Mouse (Mus musculus): ENCODE measurements around the gene Armh3.
"Not testable (repeated sequence)": the region's sequence is repeated elsewhere in the genome, so short reads cannot be mapped to it uniquely, and the experiment has no call there.

Armh3 gene

DNA sequence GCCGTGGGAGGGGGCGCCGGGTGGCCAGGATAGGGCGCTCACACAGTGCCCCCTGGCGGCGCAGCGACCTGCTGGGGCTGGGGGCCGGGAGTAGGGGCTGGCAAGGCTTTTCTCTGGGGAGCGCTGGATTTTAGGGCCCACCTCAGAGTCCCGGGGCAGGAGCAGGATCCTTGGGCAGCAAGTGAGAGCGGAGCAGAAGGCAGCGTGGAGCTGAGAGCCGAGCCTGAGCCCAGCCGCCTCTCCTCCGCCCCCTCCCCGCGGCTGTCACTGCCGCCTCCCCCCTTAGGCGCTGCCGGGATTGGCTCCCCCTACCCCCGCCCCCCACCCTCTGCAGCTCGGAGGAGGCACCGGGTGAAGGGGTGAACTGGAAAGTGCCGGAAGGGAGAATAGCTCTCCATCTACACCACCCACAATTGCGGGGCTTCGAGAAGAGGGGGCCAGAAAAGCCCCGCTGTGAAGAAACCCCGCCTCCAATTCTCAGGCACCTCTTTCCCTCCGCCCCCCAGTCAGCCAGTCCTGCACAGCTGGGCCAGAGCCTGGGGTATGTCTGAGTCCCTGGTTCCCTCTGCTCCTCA lies 182.4 kb downstream of the Armh3 start, which contains the start of gene Kcnip2:
Kcnip2 (minus strand) TSS at position 231 of the 575 bp plus-strand sequence.
- peak; percentile 15 for DNase-seq

DNA sequence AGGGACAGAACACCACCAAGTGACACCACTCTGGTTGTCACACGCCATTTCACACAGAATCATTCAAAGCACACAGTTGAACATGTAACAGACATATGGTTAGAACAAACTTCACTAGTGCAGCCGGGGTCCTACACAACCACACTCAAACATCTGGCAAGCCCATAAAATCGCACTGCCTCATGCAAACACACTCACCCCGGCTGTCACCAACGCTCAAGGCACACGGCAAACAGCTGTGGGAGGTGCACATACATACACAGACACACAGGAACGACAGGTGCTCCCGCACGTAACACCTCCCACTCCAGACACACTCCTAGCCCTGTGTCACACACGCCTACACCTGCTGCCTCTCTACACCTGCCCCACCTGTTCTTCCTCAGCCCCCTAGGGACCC lies 183.1 kb downstream of the Armh3 start:
- no peak for DNase-seq

DNA sequence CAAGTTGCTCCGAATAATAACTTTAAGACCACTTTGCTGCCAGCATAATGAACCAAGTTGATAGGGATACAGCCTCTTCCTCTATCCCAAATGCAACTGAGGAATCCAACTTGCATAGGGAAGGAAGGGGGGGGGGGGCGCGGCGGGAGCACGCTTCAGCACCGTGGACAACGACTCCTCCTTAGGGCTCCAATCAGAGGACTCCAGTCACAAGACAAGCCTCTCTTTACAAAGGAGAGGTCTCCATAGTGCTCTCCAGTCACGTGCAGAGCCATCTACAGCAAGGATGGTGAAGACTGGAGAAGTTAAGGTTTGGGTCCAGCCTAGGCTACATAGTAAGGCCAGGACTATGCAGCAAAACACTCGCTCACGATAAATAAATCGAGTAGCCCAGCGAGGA lies 184.5 kb downstream of the Armh3 start:
- no peak for DNase-seq

DNA sequence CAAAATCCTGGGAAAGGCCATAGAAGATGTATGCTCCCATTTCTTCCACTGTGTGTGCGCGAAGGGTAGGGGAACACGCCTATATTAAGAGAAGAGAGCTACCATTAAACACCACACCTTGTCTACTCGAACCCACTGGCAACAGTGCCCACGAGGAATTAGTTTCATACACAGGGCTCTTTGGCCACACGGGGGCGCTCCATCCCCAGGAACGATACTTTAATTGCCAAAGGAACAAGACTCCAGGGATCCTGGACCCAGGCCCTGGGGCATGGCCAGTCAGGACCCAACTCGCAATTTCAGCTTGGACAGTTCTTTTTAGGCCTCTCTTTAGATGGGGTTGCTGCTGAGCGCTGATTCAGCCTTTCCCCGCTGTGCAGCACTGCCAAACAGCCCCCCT lies 185.0 kb downstream of the Armh3 start:
- DNase-seq = peak; percentile 95

DNA sequence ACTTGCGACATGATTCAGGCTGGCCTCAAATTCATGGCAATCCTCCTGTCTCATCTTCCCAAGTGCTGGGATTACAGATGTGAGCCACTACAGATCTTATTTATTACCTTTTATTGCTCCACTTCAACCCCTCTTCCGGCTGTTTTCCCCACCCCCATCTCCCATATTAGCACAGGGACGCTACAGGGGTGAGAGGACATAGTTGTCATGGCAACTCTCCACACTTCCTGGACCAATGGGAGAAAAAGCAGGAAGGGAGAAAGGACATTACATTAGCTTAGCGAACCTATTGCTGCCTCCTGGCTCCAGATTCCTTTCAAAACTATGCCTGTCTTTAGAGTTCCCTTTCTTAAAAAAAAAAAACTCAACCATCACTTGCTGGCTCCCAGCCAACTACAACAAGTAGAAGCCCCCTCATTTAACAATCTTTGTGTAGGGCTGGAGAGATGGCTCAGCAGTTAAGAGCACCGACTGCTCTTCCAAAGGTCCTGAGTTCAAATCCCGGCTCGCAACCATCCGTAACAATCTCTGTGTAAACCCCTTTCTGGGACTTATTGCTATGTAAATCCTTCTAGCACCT lies 185.5 kb downstream of the Armh3 start:
- DNase-seq = no peak

DNA sequence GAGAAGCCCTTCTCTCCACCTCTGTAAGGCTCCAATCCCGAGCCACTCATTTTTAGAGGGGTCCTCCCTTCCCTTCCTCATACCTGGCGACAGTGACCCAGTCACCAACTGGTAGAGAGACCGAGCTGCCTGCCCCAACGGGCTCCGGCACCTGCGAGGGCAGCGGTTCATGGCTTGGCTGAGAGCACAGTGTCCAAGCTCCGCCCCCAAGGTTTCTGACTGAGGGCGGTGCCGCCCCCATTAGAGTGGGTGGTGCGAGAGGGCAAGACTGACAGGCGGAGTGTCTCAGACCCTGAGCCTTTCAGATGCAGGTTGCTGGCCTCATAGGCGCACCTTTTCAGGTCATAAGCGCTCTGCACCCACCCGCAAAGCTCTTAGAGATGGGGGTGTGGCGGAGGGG lies 186.2 kb downstream of the Armh3 start:
- peak; percentile 80 for DNase-seq

DNA sequence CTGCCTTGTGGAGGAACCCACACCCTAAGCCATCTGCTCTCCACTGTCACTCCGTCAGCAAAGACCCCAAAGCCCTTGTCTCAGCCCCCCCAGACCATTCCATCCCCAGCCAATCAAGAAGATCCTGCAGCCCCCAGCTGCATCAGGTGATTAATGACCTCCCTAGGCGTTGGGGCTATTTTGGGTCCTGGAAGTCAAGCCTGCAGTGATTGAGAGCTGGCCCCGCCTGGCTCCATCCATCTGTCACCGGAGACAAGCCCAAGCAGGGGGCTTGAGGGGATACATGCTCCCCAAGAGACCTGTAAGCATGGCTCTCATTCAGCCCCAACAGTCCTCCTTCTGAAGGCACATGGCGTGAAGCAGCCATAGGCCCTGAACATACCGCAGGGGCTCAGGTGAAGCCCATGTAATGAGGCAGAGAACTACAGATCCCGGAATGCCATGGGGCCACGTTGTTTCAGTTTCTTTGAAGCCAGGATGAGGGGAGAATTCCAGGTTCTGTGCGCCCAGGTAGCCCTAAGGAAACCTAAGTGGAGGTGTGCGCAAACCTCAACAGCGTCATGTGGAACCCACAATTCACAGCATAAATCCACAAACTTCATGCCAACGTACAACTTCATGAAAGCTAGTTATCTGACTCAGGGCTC lies 187.1 kb downstream of the Armh3 start:
- DNase-seq = no peak

DNA sequence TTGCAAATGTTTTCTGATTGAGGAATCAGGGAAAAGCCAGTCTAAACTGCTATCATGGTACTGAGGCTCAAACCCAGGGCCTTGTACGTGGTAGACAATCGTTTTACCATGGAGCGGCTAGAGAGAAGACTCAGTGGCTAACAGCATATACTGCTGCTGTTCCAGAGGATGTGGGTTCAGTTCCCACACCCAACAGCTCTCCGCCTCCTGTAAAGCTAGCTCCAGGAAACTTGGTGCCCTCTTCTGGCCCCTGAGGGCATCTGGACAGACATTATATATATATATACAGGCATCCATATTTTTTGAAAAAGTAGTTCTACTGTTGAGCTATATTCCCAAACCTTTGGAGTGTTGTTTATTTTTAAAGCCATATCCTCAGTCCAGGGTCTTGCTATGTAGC lies 190.6 kb downstream of the Armh3 start:
- no peak for DNase-seq

DNA sequence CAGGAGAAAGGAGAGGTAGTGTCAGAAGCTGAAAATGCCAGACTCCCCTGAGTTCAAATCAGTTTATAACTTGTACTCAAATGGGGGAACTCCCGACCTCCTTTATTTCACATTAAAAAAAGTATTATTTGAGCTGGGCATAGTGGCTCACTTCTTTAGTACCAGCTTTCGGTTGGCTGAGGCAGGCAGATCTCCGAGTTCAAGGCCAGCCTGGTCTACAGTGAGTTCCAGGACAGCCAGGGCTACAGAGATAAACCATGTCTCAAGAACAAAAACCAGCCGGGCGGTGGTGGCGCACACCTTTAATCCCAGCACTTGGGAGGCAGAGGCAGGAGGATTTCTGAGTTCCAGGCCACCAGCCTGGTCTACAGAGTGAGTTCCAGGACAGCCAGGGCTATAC lies 192.5 kb downstream of the Armh3 start:
- DNase-seq = not testable (repeated sequence)

DNA sequence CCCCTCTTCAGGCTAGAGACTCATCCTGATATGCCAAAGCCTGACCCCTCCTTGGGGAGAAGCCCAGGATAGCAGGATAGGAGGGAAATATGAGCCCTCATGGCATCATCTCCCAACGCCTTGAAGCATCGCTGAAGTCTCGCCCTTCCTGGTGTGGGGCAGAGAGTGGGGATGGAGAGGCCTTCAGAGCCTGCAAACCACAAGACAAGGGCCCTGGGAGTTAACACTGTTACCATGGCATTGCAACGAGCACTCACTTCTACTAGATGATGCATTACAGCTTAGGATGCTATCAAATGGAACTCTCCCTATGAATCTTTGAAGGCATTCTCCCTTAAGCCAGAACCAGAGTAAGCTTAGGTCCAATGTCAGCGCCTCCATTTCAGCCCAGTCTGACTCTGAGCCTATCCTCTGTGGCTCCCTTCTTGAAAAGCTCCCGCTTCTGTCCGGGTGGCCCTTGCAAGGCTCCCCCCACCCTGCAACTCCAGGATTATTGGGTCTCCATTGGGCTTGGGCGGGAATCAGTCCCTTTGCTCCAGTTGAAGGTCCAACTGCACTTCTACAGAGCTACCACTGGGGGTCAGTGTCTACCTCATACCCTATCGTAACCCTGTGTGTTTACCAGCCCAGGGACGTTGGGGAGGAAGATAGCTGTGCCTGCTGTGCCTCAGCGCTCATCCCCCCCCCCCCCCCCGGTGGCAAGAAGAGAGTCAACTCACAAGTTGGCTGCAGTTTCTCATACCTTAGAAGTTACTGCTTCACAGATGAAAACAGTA lies 193.5 kb downstream of the Armh3 start:
- DNase-seq = peak; percentile 49

DNA sequence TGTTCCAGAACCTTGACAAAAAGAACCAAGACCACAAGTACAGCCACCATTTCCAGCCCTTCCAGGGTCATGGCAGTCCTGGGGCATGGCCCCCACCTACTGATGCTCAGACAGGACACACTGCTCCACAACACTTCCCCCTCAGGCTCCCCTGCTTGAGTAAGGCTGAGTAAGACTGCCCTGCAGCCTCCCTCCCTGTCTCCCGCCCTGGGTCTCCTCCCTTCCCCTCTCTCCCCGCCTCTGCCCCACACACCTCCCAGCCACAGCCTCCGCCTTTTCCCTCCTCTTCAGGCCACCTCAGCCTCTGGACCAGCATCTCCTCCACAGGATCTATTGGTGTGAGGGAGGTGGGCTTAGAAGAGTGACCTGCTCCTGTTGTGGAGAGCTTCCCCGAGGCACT lies 194.9 kb downstream of the Armh3 start:
- no peak for DNase-seq

DNA sequence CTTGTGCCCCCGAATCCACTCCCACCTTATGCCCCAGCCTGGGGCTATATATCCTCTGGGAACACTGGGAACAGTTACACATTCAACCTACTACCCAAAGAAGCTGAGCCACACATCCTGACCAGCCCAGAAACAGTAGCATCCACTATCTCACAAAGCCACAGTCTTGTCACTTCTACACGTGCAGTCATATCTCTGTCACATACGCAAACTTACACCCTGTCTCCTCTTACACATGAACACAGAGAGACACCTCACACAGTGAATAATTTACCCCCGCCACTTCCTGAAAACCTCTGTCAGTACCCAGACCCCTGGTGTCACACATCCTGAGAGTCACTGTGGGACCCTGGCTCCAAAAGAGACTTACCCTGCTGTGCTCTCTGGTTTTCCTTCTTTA lies 195.6 kb downstream of the Armh3 start:
- DNase-seq = no peak

DNA sequence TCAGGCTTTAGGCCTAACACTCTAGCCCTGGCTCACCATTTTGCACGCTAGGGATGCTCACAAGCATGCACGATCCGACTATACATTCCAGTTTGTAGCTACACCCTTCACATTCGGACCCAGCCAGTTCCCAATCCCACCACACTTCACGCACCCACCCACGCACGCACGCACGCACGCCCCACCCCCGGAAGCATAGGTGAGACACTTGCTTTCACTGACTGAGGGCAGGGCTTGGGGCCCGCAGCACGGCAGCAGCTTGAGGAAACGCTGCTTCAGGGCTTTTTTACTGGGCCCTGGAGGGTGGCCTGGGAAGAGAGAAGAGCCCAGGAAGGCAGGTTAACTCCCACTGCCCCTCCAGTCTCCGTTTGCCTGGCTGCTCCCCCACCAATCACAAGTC lies 201.4 kb downstream of the Armh3 start:
- DNase-seq = no peak

DNA sequence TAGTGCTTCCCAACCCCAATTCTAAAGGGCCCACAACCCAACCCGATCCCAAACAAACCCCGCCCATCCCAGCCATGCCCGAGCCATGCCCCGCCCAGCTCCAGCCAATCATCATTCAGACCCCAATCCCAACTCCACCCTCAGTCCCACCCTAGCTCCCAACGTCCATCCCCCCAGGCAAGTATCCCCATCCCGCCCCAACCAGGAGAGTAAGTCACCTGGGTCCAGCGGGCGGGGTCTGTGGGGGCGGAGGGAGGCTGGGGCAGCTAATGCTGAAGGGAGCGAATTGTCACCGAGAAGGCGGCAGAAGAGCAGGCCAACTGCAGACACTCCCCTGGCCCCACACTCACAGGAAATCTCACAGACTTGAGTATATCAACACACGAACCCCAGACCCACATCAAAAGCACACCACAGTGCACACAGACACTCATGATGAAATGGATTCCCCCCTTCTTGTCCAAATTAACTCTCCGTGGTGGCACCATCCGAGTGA lies 202.2 kb downstream of the Armh3 start:
- peak; percentile 64 for DNase-seq

DNA sequence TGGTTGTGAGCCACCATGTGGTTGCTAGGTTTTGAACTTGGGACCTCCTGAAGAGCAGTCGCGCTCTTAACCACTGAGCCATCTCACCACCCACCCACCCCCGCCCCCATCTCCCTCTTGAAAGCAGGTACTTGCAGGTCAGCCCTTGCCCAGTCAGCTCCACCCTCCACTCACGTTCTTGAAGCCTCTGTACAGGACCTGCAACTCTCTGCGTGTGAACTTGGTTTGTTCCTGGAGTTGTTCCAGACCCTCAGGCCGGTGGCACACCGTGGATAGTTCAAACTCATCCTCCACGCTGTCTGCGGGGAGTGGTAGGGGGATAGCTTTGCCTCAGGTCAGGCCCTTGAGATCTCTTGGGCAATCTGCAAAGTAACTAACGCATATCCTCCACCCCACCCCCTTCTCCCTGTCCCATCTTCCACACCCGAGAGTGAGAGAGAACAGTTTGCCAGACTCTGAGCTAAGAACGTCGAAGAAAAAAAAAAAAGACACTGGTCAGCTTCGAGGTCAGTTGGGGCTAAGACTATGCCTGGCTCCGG lies 202.8 kb downstream of the Armh3 start:
- DNase-seq = peak; percentile 72

DNA sequence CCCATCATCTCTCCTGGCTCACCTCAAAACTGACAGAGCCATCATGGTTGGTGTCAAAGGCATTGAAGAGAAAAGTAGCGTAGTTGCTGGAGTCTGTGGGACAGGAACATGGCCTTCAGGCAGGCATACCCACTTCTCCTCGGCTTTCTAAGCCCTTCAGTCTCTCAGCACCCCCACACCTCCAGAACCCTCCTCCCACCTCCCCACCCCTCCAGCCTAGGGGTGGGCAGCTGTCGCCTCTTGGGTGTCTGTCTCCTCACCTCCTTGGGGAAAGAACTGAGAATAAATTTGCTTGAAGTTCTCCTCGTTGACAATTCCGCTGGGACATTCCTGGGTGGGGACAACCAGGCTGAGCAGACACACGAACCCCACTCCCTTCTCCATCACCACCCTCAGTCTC lies 203.6 kb downstream of the Armh3 start:
- DNase-seq = no peak

DNA sequence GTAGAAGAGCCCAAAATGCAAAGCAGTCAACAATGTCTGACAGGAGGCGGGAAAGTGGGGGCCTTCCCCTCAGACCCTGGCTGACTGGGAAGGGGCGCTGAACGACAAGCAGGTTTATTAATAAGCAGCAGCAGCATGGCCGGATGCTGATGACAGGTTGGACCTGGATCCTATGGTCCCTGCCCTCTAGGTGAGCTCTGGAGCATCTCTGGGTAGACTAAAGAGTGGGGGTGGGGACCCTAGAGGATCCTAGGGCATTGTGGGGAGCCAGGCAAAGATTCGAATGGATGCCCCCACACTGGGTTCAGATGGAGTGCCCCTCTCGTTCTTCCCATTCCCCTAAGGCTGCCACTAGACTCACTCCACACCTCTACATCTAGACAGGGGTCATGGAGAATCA lies 205.9 kb downstream of the Armh3 start:
- DNase-seq = no peak

DNA sequence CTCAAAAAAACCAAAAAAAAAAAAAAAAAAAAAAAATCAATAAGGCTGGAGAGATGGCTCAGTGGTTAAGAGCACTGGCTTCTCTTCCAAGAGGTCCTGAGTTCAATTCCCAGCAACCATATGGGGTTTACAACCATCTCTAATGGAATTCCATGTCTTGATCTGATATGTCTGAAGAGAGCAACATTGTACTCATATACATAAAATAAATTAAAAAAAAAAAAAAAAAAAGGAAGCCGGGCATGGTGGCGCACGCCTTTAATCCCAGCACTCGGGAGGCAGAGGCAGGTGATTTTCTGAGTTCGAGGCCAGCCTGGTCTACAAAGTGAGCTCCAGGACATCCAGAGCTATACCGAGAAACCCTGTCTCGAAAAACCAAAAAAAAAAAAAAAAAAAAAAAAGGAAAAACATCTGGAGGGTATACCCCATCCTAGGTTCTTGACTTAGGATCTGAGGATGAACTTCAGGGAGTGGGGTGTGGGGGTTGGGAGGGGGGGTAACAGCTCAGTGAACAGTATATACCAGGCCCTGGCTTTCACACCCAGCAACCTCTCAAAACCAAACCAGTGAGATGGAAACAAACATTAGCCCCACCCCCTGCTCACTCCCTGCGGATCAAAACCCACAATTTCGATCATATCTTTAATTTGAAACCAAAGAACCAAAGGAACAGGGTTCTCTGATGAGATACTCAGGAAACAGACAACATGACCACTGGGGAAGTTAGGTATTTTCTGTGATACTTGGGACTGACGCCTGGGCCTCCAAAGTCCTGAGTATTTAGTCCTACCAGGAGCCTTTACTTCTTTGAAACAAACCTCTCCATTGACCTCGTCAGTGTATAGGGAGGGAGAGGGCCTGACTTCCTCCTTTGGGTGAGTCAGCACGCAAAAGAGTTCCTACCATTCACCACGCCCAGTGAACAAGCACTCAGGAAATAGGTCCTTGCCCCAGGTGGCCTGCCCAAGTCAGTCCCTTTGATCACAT lies 208.1 kb downstream of the Armh3 start:
- DNase-seq = peak; percentile 84

DNA sequence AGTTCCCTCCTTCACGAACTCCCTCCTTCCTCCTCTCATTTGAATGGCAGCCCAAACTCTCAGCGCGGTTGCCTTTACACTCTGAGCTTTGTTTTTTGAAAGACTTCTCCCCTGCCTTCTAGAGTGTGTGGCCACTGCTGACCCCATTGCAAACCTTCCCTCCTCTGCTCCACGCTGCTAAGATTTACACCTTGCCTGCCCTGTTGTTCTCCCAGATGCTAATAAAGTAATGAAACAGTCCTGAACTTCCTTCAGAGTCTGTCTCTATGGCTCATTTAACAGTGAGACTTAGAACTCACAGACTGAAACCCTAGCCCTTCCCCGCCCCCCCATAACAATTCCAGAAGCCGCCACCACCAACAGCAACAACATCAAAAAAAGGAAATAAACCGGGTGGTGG lies 208.9 kb downstream of the Armh3 start:
- DNase-seq = no peak

DNA sequence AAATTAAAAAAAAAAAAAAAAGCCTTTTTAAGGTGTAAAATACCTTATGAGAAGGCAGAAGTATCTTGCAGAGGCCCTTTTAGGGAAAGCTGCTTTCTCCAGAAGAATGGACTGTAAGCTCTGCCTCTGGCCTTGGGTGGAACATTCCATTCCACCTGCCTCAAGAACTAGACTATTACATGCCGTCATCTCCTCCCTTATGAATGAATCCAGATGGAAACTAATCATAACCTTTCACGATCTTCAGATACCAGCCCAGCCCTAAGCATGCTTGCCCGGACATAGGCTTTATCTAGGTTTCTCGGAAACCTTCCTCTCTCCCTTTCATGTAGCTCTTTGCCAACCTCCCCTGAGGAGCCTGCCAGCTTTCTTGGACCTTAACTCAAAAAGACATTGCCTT lies 210.0 kb downstream of the Armh3 start:
- no peak for DNase-seq

DNA sequence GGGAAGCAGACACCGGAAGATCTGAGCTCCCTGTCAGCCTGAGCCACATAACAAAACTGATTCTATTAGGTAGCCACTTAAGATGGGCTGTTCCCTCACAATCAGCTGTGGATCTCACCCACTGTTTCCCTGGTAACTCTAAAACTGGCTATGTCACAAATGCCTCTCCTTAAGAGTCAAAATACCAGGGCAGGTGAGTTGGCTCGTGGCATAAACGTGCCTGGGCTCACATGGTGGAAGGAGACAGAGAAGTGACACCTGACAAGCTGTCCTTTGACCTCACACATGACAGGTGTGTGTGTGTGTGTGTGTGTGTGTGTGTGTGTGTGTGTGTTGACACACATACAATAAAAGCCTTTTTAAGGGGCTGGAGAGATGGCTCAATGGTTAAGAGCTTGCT lies 210.8 kb downstream of the Armh3 start:
- peak; percentile 43 for DNase-seq

DNA sequence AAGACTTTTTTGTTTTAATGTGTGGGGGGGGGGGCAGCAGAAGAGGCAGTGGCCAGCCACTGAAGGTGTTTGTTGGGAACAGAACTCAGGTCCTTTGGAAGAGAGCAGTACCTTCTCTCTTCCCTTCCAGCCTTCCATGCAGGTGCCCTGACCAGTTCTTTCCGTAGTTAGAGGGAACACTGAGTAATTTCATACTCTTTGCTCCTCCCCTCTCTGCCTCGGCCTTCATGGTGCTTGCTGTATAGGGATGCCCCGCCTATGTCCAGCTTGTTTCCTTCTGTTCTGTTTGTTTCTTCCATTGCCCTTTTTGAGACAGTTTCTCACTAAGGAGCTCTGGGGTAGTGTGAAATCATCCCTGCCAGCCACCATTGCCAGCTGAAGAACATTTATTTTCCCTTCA lies 212.8 kb downstream of the Armh3 start:
- DNase-seq = no peak
